ENCODE assay signal across 9 mouse cellular contexts in genomic region chr14:103778533-103779151, GRCm38 (mm10).
DNase-seq lines count a peak whose midpoint lies in the region; ATAC-seq and TF ChIP-seq lines count a peak whose summit lies in the region.
"Had no signal": no experiment of that assay in that cellular context is flagged by ENCODE, and none has a peak within 500 bp of the region (broad histone marks: within the 10 kb centered on the region; RNA-seq: fewer than 3 reads in every experiment).

No protein-coding gene starts in this region.

- H3K27ac ChIP-seq in heart, adult 2 months = peak overlapping the region; percentile 24
- H3K27ac ChIP-seq in hindbrain, embryonic 16.5 days (ENCODE audit: low read depth, low read length) = peak overlapping the region; percentile 81
- H3K27ac ChIP-seq in lung, embryonic 16.5 days (ENCODE audit: low read length) = peak overlapping the region; percentile 43; the same call in 1 of the 2 replicates

- no peaks in the 10 kb centered on the region for H3K27me3 ChIP-seq in heart, adult 2 months (ENCODE audit: control insufficient read depth, insufficient read depth, low read length)
- H3K27me3 ChIP-seq in hindbrain, embryonic 16.5 days (replicated peaks; ENCODE audit: control insufficient read depth, insufficient read depth, low read length) = no peaks in the 10 kb centered on the region
- H3K27me3 ChIP-seq in lung, embryonic 16.5 days (ENCODE audit: control insufficient read depth, insufficient read depth, low read depth, low read length) = no peaks in the 10 kb centered on the region

- no peak for TF ChIP-seq CTCF in heart, adult 2 months (IDR thresholded peaks at IDR 0.05)

- no peaks in the 10 kb centered on the region for H3K4me1 ChIP-seq in heart, adult 2 months (ENCODE audit: control insufficient read depth, insufficient read depth, low read length)
- no peaks in the 10 kb centered on the region for H3K4me1 ChIP-seq in hindbrain, embryonic 16.5 days (ENCODE audit: control insufficient read depth, insufficient read depth, low read depth, low read length)
- peaks cover 6% of the 10 kb centered on the region for H3K4me1 ChIP-seq in lung, embryonic 16.5 days (replicated peaks; ENCODE audit: control insufficient read depth, insufficient read depth, low read length)

- no peaks in the 10 kb centered on the region for H3K36me3 ChIP-seq in heart, adult 2 months (ENCODE audit: control insufficient read depth, insufficient read depth, low read length)
- H3K36me3 ChIP-seq in hindbrain, embryonic 16.5 days (ENCODE audit: control insufficient read depth, insufficient read depth, low read length) = no peaks in the 10 kb centered on the region
- H3K36me3 ChIP-seq in lung, embryonic 16.5 days (ENCODE audit: control insufficient read depth, insufficient read depth, low read length) = no peaks in the 10 kb centered on the region

- H3K4me2 ChIP-seq in hindbrain, embryonic 16.5 days (ENCODE audit: low read length) = peak overlapping the region; percentile 69
- peak overlapping the region; percentile 62 for H3K4me2 ChIP-seq in lung, embryonic 16.5 days (ENCODE audit: low read depth, low read length)

- peak; percentile 89 for ATAC-seq in hindbrain, embryonic 16.5 days
- peak; percentile 62 for ATAC-seq in lung, embryonic 16.5 days (ENCODE audit: low read depth)

- H3K9ac ChIP-seq in heart, adult 2 months (ENCODE audit: low read depth, low read length) = no peak overlapping the region; the same call in 1 of the 2 replicates
- 0 out of 2 replicates have a peak overlapping the region, but pooled peaks have one; percentile 6 for H3K9ac ChIP-seq in hindbrain, embryonic 16.5 days (ENCODE audit: low read depth, low read length)
- H3K9ac ChIP-seq in lung, embryonic 16.5 days (ENCODE audit: low read length) = peak overlapping the region; percentile 54

- TF ChIP-seq EP300 in heart, adult 2 months (IDR thresholded peaks at IDR 0.05; ENCODE audit: insufficient read depth, low read depth, low read length) = no peak

- intact Hi-C loops in heart, adult 2 months (cut with DNase I) = no loop called here
- intact Hi-C loops in heart, postnatal 14 days (cut with DNase I) = no loop called here

- no peak for TF ChIP-seq POLR2A in heart, adult 2 months (IDR thresholded peaks at IDR 0.05; ENCODE audit: insufficient read depth, low read depth, low read length)

- no peaks in the 10 kb centered on the region for H3K79me2 ChIP-seq in heart, adult 2 months (replicated peaks; ENCODE audit: control insufficient read depth, insufficient read depth, low read length)

- H3K9me3 ChIP-seq in hindbrain, embryonic 16.5 days (ENCODE audit: control insufficient read depth, low read length) = no peaks in the 10 kb centered on the region
- H3K9me3 ChIP-seq in lung, embryonic 16.5 days (ENCODE audit: control insufficient read depth, low read length) = no peaks in the 10 kb centered on the region

- WGBS in heart, adult 2 months = 55% methylated on average over 13 of the region's 13 CpGs
- WGBS in hindbrain, embryonic 16.5 days = 21% methylated on average over 13 of the region's 13 CpGs
- 26% methylated on average over 13 of the region's 13 CpGs for WGBS in lung, embryonic 16.5 days

- peak overlapping the region; percentile 30; the same call in 1 of the 2 replicates for H3K4me3 ChIP-seq in heart, adult 2 months
- peak overlapping the region; percentile 34 for H3K4me3 ChIP-seq in hindbrain, embryonic 16.5 days (ENCODE audit: low read length)
- H3K4me3 ChIP-seq in lung, embryonic 16.5 days (ENCODE audit: low read length) = peak overlapping the region; percentile 41
- H3K4me3 ChIP-seq: myocyte had no signal

- no peak for DNase-seq in heart, adult 2 months
- no peak for DNase-seq in heart, postnatal 14 days
- DNase-seq in embryo, embryonic 11 days = peak; percentile 56
- DNase-seq in urinary bladder, postnatal 14 days (ENCODE audit: low spot score) = no peak
- no peak for DNase-seq in spleen, postnatal 10 days (ENCODE audit: low spot score in 2 of 2)
- no peak for DNase-seq in spleen, postnatal 36 days (ENCODE audit: low spot score in 2 of 2)

Comparison
In these comparisons a context has a peak if more than half of its experiments do, and no peak if none do; other contexts are left out.
1. H3K27ac ChIP-seq: peak in every context shown above with its lines; median percentile 81 in hindbrain, embryonic 16.5 days; 43 in lung, embryonic 16.5 days; 24 in heart, adult 2 months.